ENCODE assay signal across 8 mouse cellular contexts in the genomic region with DNA sequence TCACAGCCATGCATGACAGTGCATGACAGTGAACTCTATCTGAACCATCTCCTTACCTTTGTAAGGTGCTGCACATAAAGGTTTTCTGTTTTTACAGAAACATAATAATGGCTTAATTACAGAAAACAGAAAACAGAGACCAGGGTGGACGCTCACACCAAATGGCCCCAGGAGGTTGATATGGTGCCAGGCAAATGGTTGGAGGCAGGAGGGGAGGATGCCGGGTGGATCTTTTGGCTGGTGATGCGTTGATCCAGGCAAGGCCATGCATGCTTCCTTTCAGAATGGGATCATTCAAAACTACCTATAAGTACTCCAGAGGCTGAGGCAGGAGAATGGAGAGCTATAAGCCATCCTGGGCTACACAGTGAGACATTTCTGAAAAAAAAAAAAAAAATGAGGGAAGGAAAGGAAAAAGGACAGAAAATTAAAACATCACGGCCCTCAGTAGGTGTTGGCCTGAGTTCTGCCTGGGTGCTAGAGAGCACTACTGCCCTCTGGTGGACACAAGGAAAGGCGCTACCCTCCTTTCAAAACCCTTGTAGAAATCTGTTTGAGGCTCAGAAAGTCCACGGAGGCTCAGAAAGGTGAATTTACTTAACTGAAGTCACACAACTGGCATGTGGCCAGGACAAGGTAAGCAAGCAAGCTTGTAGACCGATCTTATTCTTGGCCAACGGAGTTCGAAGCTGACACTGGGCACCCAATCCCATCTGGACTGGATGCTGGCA. TPM values are rescaled to one million over a fixed set of nuclear protein-coding genes. Genes with fewer than 3 reads are reported as not detected.
DNase-seq lines count a peak whose midpoint lies in the region; ATAC-seq and TF ChIP-seq lines count a peak whose summit lies in the region.

No protein-coding gene starts in this region.

- peak; percentile 54 to 72 for ATAC-seq in hematopoietic stem cell, adult 5-6 weeks (replicated peaks in 1 of 2; ENCODE audit: insufficient read depth in 1 of 2, low FRiP score in 2 of 2, low TSS enrichment in 1 of 2, low read depth in 1 of 2, poor library complexity in 2 of 2, severe bottlenecking in 2 of 2)

- TF ChIP-seq CTCF in brain, embryonic 14.5 days (IDR thresholded peaks at IDR 0.05; ENCODE audit: borderline replicate concordance, extremely low read depth, insufficient read depth, insufficient read length) = peak; percentile 86

- peak; percentile 53 for DNase-seq in gastrocnemius, adult 18-20 months (ENCODE audit: low spot score)
- DNase-seq in gastrocnemius, adult 8-10 months (ENCODE audit: low spot score in 2 of 2) = no peak
- peak; percentile 31 to 52 for DNase-seq in right cerebral cortex, adult 2 months (ENCODE audit: low spot score in 2 of 2)
- DNase-seq in right cerebral cortex, postnatal 36 days (ENCODE audit: low spot score in 2 of 2) = no peak
- DNase-seq in brain, embryonic 14.5 days (ENCODE audit: low read depth) = peak; percentile 77
- DNase-seq in lung, postnatal 36 days = peak; percentile 74
- no peak for DNase-seq in c-Kit-positive CD71-positive TER-119-positive erythroid progenitor cells, embryonic 14.5 days (ENCODE audit: low spot score)

- TF ChIP-seq POLR2A in brain, embryonic 14.5 days (IDR thresholded peaks at IDR 0.05; ENCODE audit: borderline replicate concordance, extremely low read depth, insufficient read depth, insufficient read length, poor library complexity, severe bottlenecking) = no peak

RNA-seq across cellular contexts. Expression of gene Asap3, which starts 6.4 kb away (rescaled TPM):
- 1 to 10 TPM; 1.4 to 1.5 TPM for total RNA-seq in gastrocnemius, adult 18-20 months (2021)
- total RNA-seq in gastrocnemius, adult 8-10 months (2022) = 1 to 10 TPM in 2 of 4 experiments, under 1 TPM in 2; 0.92 to 1.3 (median 1.1) TPM
- 4.2 and 6.2 TPM in 2 replicates for polyA plus RNA-seq in brain, embryonic 14.5 days (2012; rRNA removed)
- 0.19 and 0.25 TPM in 2 replicates for total RNA-seq in hematopoietic stem cell, adult 5-6 weeks (2017)

RNA-seq across cellular contexts. Expression of gene E2f2, which starts 27.5 kb away (rescaled TPM):
- under 1 TPM; 0.73 to 0.76 TPM for total RNA-seq in gastrocnemius, adult 18-20 months (2021)
- total RNA-seq in gastrocnemius, adult 8-10 months (2022) = 1 to 10 TPM in 3 of 4 experiments, under 1 TPM in 1; 0.85 to 1.7 (median 1.5) TPM
- polyA plus RNA-seq in brain, embryonic 14.5 days (2012; rRNA removed) = 3.5 and 5.1 TPM in 2 replicates
- 7.1 and 7.2 TPM in 2 replicates for total RNA-seq in hematopoietic stem cell, adult 5-6 weeks (2017)

RNA-seq across cellular contexts. Expression of gene Tcea3, which starts 47.8 kb away (rescaled TPM):
- 100 to 1,000 TPM; 379 to 395 TPM for total RNA-seq in gastrocnemius, adult 18-20 months (2021)
- total RNA-seq in gastrocnemius, adult 8-10 months (2022) = 100 to 1,000 TPM; 380 to 439 (median 413) TPM
- polyA plus RNA-seq in brain, embryonic 14.5 days (2012; rRNA removed) = 0.38 and 0.98 TPM in 2 replicates
- total RNA-seq in hematopoietic stem cell, adult 5-6 weeks (2017) = 0.81 TPM in 1 of 2 replicates, not detected in the other

RNA-seq across cellular contexts. Expression of gene Id3, which starts 56.4 kb away (rescaled TPM):
- 10 to 100 TPM; 13.7 to 24.1 TPM for total RNA-seq in gastrocnemius, adult 18-20 months (2021)
- total RNA-seq in gastrocnemius, adult 8-10 months (2022) = 10 to 100 TPM in 1 of 4 experiments, 1 to 10 TPM in 3; 8.7 to 16.7 (median 9.6) TPM
- polyA plus RNA-seq in brain, embryonic 14.5 days (2012; rRNA removed) = 105 and 107 TPM in 2 replicates
- total RNA-seq in hematopoietic stem cell, adult 5-6 weeks (2017) = 6.8 and 7.3 TPM in 2 replicates

Comparison
In these comparisons a context has a peak if more than half of its experiments do, and no peak if none do; other contexts are left out.
1. DNase-seq: peak in gastrocnemius, adult 18-20 months (single experiment), right cerebral cortex, adult 2 months (2 of 2), brain, embryonic 14.5 days (single experiment) and lung, postnatal 36 days (single experiment); none in gastrocnemius, adult 8-10 months (0 of 2), right cerebral cortex, postnatal 36 days (0 of 2) and c-Kit-positive CD71-positive TER-119-positive erythroid progenitor cells, embryonic 14.5 days (single experiment).
2. RNA of gene Tcea3, which starts 47.8 kb away (total RNA-seq): 380 to 439 TPM in gastrocnemius, adult 8-10 months and 379 to 395 TPM in gastrocnemius, adult 18-20 months; 0.81 TPM in hematopoietic stem cell, adult 5-6 weeks; every median in the first group is over 100 times any median in the second.